Mouse (Mus musculus): ENCODE data around the gene Tmc5.

Tmc5 gene

GRCm38 (mm10) chr7:118611185-118611749, 14.2 kb downstream of the Tmc5 start:
- no peak for DNase-seq

- DNase-seq = peak; percentile 23
These were observed 14.8 kb downstream of the Tmc5 start for GRCm38 (mm10) chr7:118611933-118612332.

- no peak for DNase-seq
These were observed 17.0 kb downstream of the Tmc5 start for GRCm38 (mm10) chr7:118614076-118614475.

GRCm38 (mm10) chr7:118618104-118618503, 21.0 kb downstream of the Tmc5 start:
- no peak for DNase-seq

- no peak for DNase-seq
These were observed 23.3 kb downstream of the Tmc5 start for GRCm38 (mm10) chr7:118620243-118620906.

GRCm38 (mm10) chr7:118621094-118621493, 24.0 kb downstream of the Tmc5 start:
- DNase-seq = no peak

- peak; percentile 40 for DNase-seq
These were observed 30.6 kb downstream of the Tmc5 start for GRCm38 (mm10) chr7:118627550-118628298.

GRCm38 (mm10) chr7:118633094-118633493, 36.0 kb downstream of the Tmc5 start:
- DNase-seq = no peak

- no peak for DNase-seq
These were observed 36.9 kb downstream of the Tmc5 start for GRCm38 (mm10) chr7:118633951-118634350.

- no peak for DNase-seq
These were observed 40.4 kb downstream of the Tmc5 start for GRCm38 (mm10) chr7:118637466-118637865.

GRCm38 (mm10) chr7:118646237-118646636, 49.1 kb downstream of the Tmc5 start:
- no peak for DNase-seq

- DNase-seq = no peak
These were observed 52.2 kb downstream of the Tmc5 start for GRCm38 (mm10) chr7:118649328-118649727.

GRCm38 (mm10) chr7:118650119-118650518, 53.0 kb downstream of the Tmc5 start:
- no peak for DNase-seq

GRCm38 (mm10) chr7:118650891-118651290, 53.8 kb downstream of the Tmc5 start:
- DNase-seq = no peak

GRCm38 (mm10) chr7:118652572-118653295, 55.6 kb downstream of the Tmc5 start:
- no peak for DNase-seq

- DNase-seq = no peak
These were observed 59.6 kb downstream of the Tmc5 start for GRCm38 (mm10) chr7:118656730-118657129.

GRCm38 (mm10) chr7:118667773-118668172, 70.7 kb downstream of the Tmc5 start:
- DNase-seq = no peak

GRCm38 (mm10) chr7:118670142-118670541, 73.0 kb downstream of the Tmc5 start:
- no peak for DNase-seq

- DNase-seq = no peak
These were observed 79.7 kb downstream of the Tmc5 start for GRCm38 (mm10) chr7:118676826-118677225.

GRCm38 (mm10) chr7:118688199-118688598, 91.1 kb downstream of the Tmc5 start:
- peak; percentile 74 for DNase-seq

GRCm38 (mm10) chr7:118689088-118689487, 92.0 kb downstream of the Tmc5 start:
- DNase-seq = no peak

GRCm38 (mm10) chr7:118691287-118691686, 94.2 kb downstream of the Tmc5 start:
- DNase-seq = no peak

- DNase-seq = no peak
These were observed 99.0 kb downstream of the Tmc5 start for GRCm38 (mm10) chr7:118696146-118696545.

All from kidney, adult 9 months (tissue).